Mouse (Mus musculus) ES-E14 (cell line): ENCODE measurements around the gene Insc.

Experiments
- HCFC1 ChIP-seq: IDR thresholded peaks from 2 replicates; pipeline ENCODE4 v1.6.1; 2012; ENCODE audit warnings: low read length, inconsistent platforms, borderline replicate concordance; ENCODE audit not compliant: insufficient read depth
- MAFK ChIP-seq: IDR thresholded peaks from 2 replicates; pipeline ENCODE4 v1.6.1; 2014; ENCODE audit warnings: mild to moderate bottlenecking, low read depth, low read length, inconsistent platforms; ENCODE audit not compliant: insufficient read depth
- ZNF384 ChIP-seq: IDR thresholded peaks from 2 replicates; pipeline ENCODE4 v1.6.1; 2012; ENCODE audit warnings: low read depth, low read length, inconsistent platforms

DNA sequence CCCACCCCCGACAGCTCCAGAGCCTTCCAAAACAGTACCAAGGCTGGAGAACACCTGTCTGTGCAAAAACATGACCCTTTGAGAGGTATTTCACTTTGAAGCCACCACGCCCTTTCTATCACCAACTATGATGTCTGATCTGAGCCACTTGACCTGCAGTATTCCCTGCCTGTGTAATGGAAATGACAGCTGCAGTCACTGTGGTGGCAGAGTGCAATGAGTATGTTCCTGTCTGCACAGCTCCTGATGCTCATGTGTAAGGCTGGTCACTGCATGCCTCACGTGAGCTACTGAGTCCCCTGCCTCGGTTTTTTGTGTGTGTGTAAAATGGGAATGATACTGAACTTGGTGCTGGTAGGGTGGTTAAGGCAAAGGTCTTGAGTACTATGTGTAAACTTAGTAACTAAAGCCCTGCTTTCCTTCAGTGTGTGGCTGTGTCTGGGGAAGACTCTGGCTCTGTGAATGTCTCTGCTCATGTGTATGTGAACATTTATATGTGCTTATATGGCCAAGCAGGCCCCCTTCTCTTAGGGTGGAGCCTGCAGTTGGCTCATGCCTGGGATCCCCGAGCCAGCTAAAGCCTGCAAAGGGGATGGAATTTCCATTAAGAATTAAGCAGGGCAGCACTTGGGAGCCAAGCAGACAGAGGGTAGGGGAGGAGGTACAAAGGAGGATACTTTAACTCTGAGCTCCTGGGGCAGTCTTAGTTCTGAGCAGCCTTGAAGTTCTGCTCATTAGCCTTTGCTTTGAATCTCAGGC, at the start of gene Insc:
- TF ChIP-seq MAFK (no peak), HCFC1 (no peak), ZNF384 (no peak)
